Mouse (Mus musculus) olfactory bulb, adult 2 months (tissue): ENCODE measurements at regions not wholly inside any gene's neighbourhood (a gene's known extent, or its start where the extent isn't known, plus 50 kb on each side); places are given as distances from the start of the nearest gene placed in this dataset.

ENCODE experiments used
- CTCF ChIP-seq: fragments of 200-500 bp; IDR thresholded peaks from 2 replicates; pipeline ENCODE4 v1.5.1; 2012; ENCODE audit warnings: low read depth, mild to moderate bottlenecking, low read length, moderate library complexity; ENCODE audit not compliant: insufficient read depth
- POLR2A ChIP-seq: fragments of 200-500 bp; IDR thresholded peaks from 2 replicates; pipeline ENCODE4 v1.6.1; 2012; ENCODE audit warnings: mild to moderate bottlenecking, low read depth, low read length, moderate library complexity; ENCODE audit not compliant: insufficient read depth

- TF ChIP-seq POLR2A (no peak), CTCF (no peak)
Measured at GRCm38 (mm10) chr16:21318640-21319365, 104.1 kb upstream of the Vps8 start.
